Mouse (Mus musculus) natural killer cell, adult 2 months (primary cell): ENCODE measurements around the gene Kcne2.

Experiments used
- DNase-seq, 2 experiments: peaks; one replicate each; pipeline ENCODE4 v3.0.0; 2022; ENCODE audit warnings: low spot score in 2 of 2

Gene Kcne2

DNA sequence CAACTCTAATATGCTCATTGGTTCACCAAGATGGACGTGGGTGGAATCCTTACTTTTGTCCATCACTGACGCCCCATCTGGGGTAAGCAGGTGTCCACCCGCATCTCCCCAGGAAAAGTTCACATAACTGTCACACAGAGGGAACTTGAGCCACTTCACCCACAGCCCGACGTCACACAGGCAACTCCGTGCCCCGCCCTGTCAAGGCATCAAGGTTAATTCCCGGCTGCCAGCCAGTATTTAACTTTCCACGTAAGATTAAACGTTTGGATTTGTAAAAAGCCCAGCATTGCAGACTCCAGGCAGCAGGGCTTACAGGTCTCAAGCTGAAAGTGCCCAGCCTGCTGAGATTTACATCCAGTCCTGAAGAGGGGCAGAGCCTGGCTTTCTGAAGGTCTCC, at the start of gene Kcne2:
TSS of gene Kcne2 (plus strand) at position 289 of the 400 bp plus-strand sequence.
- DNase-seq, result no peak

GRCm38 (mm10) chr16:92245909-92246308, 46.3 kb upstream of the Kcne2 start:
- no peak for DNase-seq

DNA sequence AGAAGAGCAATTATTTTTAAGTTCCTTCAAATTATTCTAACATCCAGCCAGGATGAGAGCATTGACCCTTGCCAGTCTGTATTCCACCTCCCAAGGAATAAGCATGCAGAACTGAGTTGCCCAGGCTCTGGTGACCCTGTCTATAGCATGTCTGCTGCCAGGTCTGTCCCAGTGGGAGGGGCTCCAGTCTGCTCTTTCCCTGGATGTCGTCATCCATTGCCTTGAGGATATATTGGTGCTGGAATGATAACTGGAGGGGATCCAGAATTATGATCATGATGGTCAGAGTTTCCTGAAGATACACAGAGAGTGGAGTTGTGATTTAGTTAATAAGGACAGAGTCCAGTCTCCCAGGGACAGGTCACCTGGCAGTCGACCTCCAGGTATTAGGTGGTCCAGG, 45.2 kb upstream of the Kcne2 start:
- no peak for DNase-seq

DNA sequence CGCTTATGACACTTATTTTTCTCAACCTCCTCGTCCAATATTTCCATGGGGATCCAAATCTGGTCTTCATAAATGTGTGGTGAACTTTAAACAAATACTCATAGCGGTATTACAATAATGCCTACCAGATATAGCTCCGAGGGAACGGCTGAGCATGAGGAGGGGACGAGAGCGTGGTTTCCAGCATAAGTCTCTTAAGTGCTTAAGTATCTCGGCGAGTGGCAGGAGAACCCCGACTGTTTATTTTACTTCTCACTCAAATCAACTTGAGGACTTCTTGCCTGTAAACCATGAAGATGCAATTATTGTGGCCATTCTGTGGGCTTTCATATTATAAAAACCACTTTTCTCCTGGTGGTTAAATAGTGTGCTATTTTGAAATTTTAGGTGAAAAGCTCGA, 44.5 kb upstream of the Kcne2 start:
- no peak for DNase-seq

- no peak for DNase-seq
Measured at GRCm38 (mm10) chr16:92249681-92250080, 42.5 kb upstream of the Kcne2 start.

GRCm38 (mm10) chr16:92250452-92250851, 41.7 kb upstream of the Kcne2 start:
- no peak for DNase-seq

- no peak for DNase-seq
Measured at GRCm38 (mm10) chr16:92254316-92254715, 37.9 kb upstream of the Kcne2 start.

DNA sequence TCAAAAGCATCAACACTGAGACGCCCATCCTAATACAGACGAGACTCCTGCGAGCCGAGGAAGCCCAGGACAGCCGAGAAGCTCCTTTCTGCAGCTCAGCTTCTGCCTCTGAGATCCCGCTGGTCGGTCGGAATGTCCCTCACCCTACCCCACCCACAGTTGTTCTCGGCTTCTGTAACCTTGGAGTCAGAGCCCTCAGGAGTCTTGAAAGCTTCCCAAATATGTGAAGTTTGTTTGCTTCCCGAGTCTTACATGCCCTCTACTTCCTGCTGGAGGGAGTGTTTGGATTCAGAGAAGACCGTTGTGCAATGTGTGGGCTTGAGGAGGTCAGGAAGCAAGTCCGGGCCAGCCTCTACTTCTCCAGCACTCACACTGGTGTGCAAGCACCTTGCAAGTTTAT, 24.3 kb upstream of the Kcne2 start:
- no peak for DNase-seq

- DNase-seq, result no peak
Measured at GRCm38 (mm10) chr16:92274516-92274915, 17.7 kb upstream of the Kcne2 start.

- DNase-seq, result no peak
Measured at GRCm38 (mm10) chr16:92275526-92275925, 16.7 kb upstream of the Kcne2 start.

GRCm38 (mm10) chr16:92282671-92283070, 9.5 kb upstream of the Kcne2 start:
- DNase-seq, result no peak

- no peak for DNase-seq
Measured at GRCm38 (mm10) chr16:92285068-92285467, 7.1 kb upstream of the Kcne2 start.

DNA sequence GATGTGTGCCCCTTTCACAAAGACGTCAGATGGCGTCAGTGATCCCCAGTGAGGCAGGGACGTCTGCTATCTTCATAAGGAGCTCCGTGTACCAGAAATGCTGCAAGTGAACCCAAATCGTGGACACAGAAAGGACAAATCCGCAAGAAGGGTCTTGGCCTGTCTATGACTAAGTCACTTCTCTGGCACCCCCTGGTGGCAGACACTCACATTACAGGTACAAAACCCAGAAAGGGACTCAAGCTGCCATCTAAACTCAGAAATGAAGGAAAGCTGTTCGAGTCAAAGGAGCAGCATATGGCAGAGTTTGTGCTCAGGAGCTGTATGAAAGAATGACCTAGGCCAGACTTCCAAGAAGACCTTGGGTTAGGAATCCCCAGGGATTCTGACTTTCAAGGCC, 5.6 kb upstream of the Kcne2 start:
- DNase-seq, result peak; percentile 52 to 67

DNA sequence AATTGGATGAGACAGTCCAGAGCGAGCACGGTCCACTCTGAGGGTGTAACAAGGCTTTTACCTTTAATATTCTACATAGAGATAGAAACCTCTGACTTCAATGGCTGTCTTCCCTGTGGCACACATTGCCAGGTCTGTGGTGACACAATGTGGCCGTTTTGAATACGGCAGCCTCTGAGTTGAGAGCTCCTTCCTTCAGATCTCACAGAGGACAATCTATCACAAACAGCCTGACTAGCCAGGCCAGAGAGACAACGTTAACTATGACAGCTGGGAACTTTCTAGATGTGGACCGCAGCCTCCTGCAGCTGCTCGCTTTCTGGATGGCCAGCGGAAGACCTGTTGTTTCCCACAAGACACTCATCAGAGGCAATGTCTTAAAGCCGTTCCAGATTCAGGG, 3.4 kb upstream of the Kcne2 start:
- DNase-seq, result no peak

DNA sequence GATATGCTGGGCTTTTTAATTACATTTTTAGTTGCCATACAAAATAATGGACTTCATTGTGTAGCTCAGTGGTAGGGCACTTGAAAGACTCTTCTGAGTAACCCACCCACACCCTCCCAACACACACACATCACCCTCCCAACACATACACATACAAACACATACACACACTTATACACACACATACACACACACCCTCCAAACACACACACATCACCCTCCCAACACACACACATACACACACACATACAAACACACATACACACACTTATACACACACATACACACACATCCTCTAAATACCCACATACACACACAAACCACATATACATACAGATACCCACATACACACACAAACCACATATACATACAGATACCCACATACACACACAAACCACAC, 2.1 kb upstream of the Kcne2 start:
- DNase-seq, result no peak

DNA sequence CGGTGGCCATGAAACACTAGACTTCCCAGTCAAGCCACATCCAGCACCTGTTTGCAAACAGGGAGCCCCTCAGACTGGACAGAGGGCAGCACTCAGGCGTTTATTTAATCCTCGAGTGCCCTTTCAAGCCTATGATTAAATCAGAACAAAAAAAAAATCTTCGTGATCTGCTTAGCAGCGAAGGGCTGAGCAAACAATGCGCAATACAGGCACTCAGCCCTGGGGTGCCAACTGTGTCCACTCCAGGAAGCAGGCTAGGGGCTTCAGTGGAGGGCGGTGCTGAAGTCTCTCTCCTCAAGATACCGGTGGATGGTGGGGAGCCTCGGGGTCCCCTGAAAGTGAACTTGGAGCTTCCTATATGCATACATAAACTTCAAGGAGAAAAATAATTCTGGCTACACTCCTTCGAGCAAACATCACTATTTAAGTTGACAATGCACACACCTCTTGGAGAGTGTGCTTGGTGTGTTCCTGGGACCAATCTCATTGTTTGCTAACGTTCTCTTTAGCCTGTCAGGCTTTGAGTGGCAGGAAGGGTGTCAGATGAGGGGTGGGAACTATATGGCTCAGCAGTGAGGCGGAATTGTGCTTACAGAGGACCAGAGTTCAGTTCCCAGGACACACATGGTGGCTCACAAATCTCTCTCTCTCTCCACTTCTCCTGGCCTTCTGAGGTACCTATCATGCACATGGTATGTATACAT, 2.2 kb downstream of the Kcne2 start:
- DNase-seq, result no peak

DNA sequence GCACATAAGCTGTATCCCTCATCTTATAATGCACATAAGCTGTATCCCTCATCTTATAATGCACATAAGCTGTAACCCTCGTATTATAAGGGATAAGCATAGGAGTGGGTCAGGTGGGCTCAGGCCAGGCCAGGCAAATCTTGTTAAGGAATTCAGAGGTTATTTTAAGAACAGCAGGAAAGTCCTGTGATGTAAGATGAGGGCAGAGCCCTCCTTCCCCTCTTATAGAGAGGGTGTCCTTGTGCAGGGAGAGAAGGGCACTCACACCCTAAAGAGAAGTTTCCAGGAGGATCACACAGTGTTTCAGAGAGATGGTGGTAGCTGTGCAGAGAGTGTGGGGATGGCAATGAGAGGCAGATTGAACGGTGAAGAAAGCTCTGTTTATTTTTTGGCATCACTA, 3.1 kb downstream of the Kcne2 start:
- DNase-seq, result no peak

DNA sequence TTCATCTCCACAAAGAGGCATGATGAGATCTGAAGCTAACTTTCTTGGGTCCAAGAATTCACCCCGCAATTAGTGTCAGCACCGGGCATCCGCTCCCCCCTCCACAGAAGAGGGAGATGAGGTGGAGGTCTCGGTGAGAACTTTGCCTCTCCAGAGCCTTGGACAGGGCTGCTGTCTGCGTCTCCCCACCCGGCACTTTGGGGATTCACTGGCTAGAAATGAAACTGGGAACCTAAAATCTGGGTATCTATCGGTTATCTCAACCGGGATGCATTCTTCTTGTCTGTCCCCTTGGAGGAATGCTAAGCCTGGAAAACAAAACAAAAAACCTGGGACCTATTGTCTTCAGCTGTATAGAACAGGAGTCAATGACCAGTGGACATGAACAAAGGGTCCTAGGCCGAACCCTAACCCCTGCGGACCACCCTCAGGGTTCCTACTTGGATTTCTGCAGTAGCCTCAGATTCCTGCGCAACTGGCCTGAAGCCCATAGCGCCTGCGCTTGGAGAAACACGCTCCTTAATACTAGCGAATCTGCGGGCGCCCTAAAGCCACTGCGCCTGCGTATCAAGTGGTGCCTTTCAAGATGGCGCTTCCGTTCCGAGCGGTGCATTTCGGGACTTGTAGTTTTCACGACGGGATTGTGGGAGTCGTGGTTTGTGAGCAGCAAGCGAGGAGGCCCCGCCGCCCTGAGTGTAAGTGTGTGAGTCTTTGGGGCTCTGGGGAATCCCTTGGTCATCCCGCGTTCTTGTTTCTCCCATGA, 8.6 kb downstream of the Kcne2 start, which contains the start of gene Smim11:
TSS of gene Smim11 (plus strand) at position 638 of the 763 bp plus-strand sequence.
- peak; percentile 86 to 88 for DNase-seq

DNA sequence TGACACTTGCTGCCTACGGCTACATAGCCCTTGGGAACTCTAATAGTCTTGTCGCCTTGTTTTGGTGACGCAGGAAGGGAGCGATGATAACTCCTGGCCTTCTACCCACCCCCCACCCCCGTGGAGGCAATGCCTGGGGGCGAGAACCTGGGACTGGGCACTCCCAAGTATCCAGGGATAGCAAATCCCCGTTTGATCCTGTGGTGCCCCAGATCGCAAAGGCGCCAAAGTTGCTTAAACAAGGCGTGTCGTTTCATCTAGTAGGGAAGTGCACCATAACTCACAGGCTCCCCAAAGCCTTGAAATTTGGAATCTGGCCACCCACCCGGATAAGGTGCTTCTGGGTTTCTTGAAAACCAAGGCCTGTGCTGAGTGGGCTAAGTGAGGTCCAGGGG, 9.2 kb downstream of the Kcne2 start:
- DNase-seq, result no peak

GRCm38 (mm10) chr16:92301989-92302388, 9.8 kb downstream of the Kcne2 start:
- DNase-seq, result no peak

- DNase-seq, result no peak
Measured at GRCm38 (mm10) chr16:92302506-92302905, 10.3 kb downstream of the Kcne2 start.

DNA sequence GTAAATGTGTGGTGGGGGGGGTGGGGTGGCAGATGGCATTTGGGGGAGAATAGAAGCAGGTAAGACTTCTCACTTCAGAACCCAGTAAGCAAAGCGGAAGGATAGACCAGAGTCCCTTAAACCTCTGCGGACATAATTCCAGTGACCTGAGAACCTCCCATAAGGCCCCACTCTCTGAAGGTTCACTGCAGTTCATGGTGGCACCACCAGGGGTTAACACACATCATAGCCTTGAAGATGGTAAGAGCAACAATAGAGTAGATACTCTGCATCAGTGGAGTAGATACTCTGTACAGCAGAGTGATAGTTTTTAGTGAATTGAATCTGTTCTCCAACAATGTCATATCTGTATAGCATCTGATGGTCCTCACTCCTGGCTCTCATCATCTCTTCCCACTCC, 13.3 kb downstream of the Kcne2 start:
- DNase-seq, result no peak

GRCm38 (mm10) chr16:92307947-92308346, 15.8 kb downstream of the Kcne2 start:
- DNase-seq, result no peak
